Comparison of ENCODE assay signal across 25 mouse cellular contexts in genomic region chr4:58658206-58658605, GRCm38 (mm10).
A peak's percentile ranks its signal among the peaks of the same experiment; 100 is the strongest.
DNase-seq lines count a peak whose midpoint lies in the region; ATAC-seq lines count a peak whose summit lies in the region.
"Had no signal": no experiment of that assay in that cellular context is flagged by ENCODE, and none has a peak within 500 bp of the region (broad histone marks: within the 10 kb centered on the region; RNA-seq: fewer than 3 reads in every experiment).

No protein-coding gene starts in this region.

- H3K9ac ChIP-seq in heart, embryonic 12.5 days: no peak overlapping the region
- no peak overlapping the region for H3K9ac ChIP-seq in lung, embryonic 16.5 days (ENCODE audit: low read length)
- no peak overlapping the region for H3K9ac ChIP-seq in stomach, embryonic 16.5 days (ENCODE audit: low read length)
- H3K9ac ChIP-seq: embryonic facial prominence, embryonic 13.5 days; forebrain, embryonic 12.5 days; hindbrain, embryonic 14.5 days; liver, postnatal 0 days; midbrain, embryonic 12.5 days had no signal

- H3K4me3 ChIP-seq in heart, embryonic 12.5 days: no peak overlapping the region
- H3K4me3 ChIP-seq in lung, embryonic 16.5 days (ENCODE audit: low read length): no peak overlapping the region
- no peak overlapping the region for H3K4me3 ChIP-seq in stomach, embryonic 16.5 days (replicated peaks; ENCODE audit: low read length)
- H3K4me3 ChIP-seq: embryonic facial prominence, embryonic 13.5 days; erythroblast, embryonic 14.5 days; forebrain, embryonic 12.5 days; left cerebral cortex, adult 2 months; midbrain, embryonic 12.5 days had no signal

- no peaks in the 10 kb centered on the region for H3K27me3 ChIP-seq in heart, embryonic 12.5 days (replicated peaks)
- H3K27me3 ChIP-seq in lung, embryonic 16.5 days (ENCODE audit: control insufficient read depth, insufficient read depth, low read depth, low read length): no peaks in the 10 kb centered on the region
- no peaks in the 10 kb centered on the region for H3K27me3 ChIP-seq in stomach, embryonic 16.5 days (ENCODE audit: control insufficient read depth, insufficient read depth, low read length)
- H3K27me3 ChIP-seq: embryonic facial prominence, embryonic 13.5 days; forebrain, embryonic 12.5 days; midbrain, embryonic 12.5 days had no signal

- WGBS in heart, embryonic 12.5 days: 66% methylated on average over 6 of the region's 6 CpGs
- 53% methylated on average over 6 of the region's 6 CpGs for whole genome bisulfite sequencing in lung, embryonic 16.5 days
- WGBS in stomach, embryonic 16.5 days: 44% methylated on average over 6 of the region's 6 CpGs

- H3K4me2 ChIP-seq in heart, embryonic 12.5 days: no peak overlapping the region
- H3K4me2 ChIP-seq in lung, embryonic 16.5 days (ENCODE audit: low read depth, low read length): no peak overlapping the region
- H3K4me2 ChIP-seq in stomach, embryonic 16.5 days (ENCODE audit: low read depth, low read length): no peak overlapping the region
- H3K4me2 ChIP-seq: embryonic facial prominence, embryonic 13.5 days; forebrain, embryonic 12.5 days; hindbrain, embryonic 14.5 days; liver, embryonic 11.5 days; midbrain, embryonic 12.5 days had no signal

- H3K9me3 ChIP-seq in heart, embryonic 12.5 days (replicated peaks): no peaks in the 10 kb centered on the region
- H3K9me3 ChIP-seq in lung, embryonic 16.5 days (ENCODE audit: control insufficient read depth, low read length): no peaks in the 10 kb centered on the region
- no peaks in the 10 kb centered on the region for H3K9me3 ChIP-seq in stomach, embryonic 16.5 days (replicated peaks; ENCODE audit: control insufficient read depth, low read length)
- H3K9me3 ChIP-seq: embryonic facial prominence, embryonic 13.5 days; forebrain, embryonic 12.5 days; midbrain, embryonic 12.5 days had no signal

- H3K36me3 ChIP-seq in heart, embryonic 12.5 days: no peaks in the 10 kb centered on the region
- no peaks in the 10 kb centered on the region for H3K36me3 ChIP-seq in lung, embryonic 16.5 days (ENCODE audit: control insufficient read depth, insufficient read depth, low read length)
- no peaks in the 10 kb centered on the region for H3K36me3 ChIP-seq in stomach, embryonic 16.5 days (ENCODE audit: control insufficient read depth, insufficient read depth, low read length)
- H3K36me3 ChIP-seq: embryonic facial prominence, embryonic 13.5 days; forebrain, embryonic 12.5 days; G1E; midbrain, embryonic 12.5 days had no signal

- no peak for ATAC-seq in heart, embryonic 12.5 days (ENCODE audit: insufficient number of reproducible peaks, low FRiP score)
- 0 out of 2 replicates have a peak, but pooled peaks have one; percentile 41 for ATAC-seq in lung, embryonic 16.5 days (ENCODE audit: low read depth)
- no peak for ATAC-seq in stomach, embryonic 16.5 days (ENCODE audit: insufficient read depth, low FRiP score)
- ATAC-seq: inflammation-experienced regulatory T-cells, adult 6 months; liver, postnatal 0 days had no signal

- no peaks in the 10 kb centered on the region for H3K4me1 ChIP-seq in heart, embryonic 12.5 days (replicated peaks)
- peaks cover 14% of the 10 kb centered on the region for H3K4me1 ChIP-seq in lung, embryonic 16.5 days (replicated peaks; ENCODE audit: control insufficient read depth, insufficient read depth, low read length)
- H3K4me1 ChIP-seq in stomach, embryonic 16.5 days (ENCODE audit: control insufficient read depth, insufficient read depth, low read length): peaks cover 18% of the 10 kb centered on the region
- H3K4me1 ChIP-seq: forebrain, embryonic 12.5 days; midbrain, embryonic 12.5 days had no signal

- DNase-seq in heart, adult 18-20 months: peak; percentile 8 to 18
- no peak for DNase-seq in lung, postnatal 36 days
- peak; percentile 73 for DNase-seq in R1 (ENCODE audit: low read depth, low spot score)
- DNase-seq in layer of hippocampus, postnatal 10 days (ENCODE audit: low spot score in 2 of 2): no peak
- DNase-seq: adrenal gland, postnatal 10 days; cerebellum, adult 2 months; cerebellum, postnatal 25 days; heart, postnatal 4 days; kidney, adult 18-20 months; kidney, postnatal 4 days; layer of hippocampus, adult 9-11 months; left cerebral cortex, postnatal 4 days; liver, postnatal 0 days had no signal

- H3K27ac ChIP-seq in heart, embryonic 12.5 days (ENCODE audit: poor library complexity, severe bottlenecking): no peak overlapping the region
- no peak overlapping the region for H3K27ac ChIP-seq in lung, embryonic 16.5 days (ENCODE audit: low read length)
- peak overlapping the region; percentile 15; the same call in 1 of the 2 replicates for H3K27ac ChIP-seq in stomach, embryonic 16.5 days (ENCODE audit: low read length)
- H3K27ac ChIP-seq: embryonic facial prominence, embryonic 13.5 days; forebrain, embryonic 12.5 days; hindbrain, embryonic 14.5 days; left cerebral cortex, adult 2 months; midbrain, embryonic 12.5 days had no signal

Comparison
In these comparisons a context has a peak if more than half of its experiments do, and no peak if none do; other contexts are left out.
1. DNase-seq: peak in heart, adult 18-20 months (2 of 2) and R1 (single experiment); none in lung, postnatal 36 days (single experiment) and layer of hippocampus, postnatal 10 days (0 of 2).